ENCODE assay signal across 1 mouse cellular context in genomic region chr15:102080429-102080828, GRCm38 (mm10).
TF ChIP-seq lines count a peak whose summit lies in the region.

No protein-coding gene starts in this region.

TF ChIP-seq in CH12.LX, 34 proteins besides CTCF, POLR2A, EP300 and RAD21:
- TF ChIP-seq SMC3 (IDR thresholded peaks at IDR 0.05; ENCODE audit: low read depth, low read length) (no peak), TBP (conservative IDR thresholded peaks at IDR 0.05; ENCODE audit: low read depth, low read length) (no peak), PAX5 (IDR thresholded peaks at IDR 0.05; ENCODE audit: low read length) (no peak), ELF1 (IDR thresholded peaks at IDR 0.05; ENCODE audit: low read depth, low read length) (no peak), BHLHE40 (IDR thresholded peaks at IDR 0.05; ENCODE audit: low read depth, low read length) (no peak), CHD1 (IDR thresholded peaks at IDR 0.05; ENCODE audit: low read depth, low read length) (no peak), E2F4 (IDR thresholded peaks at IDR 0.05; ENCODE audit: insufficient replicate concordance, low read depth, low read length) (no peak), USF2 (conservative IDR thresholded peaks at IDR 0.05; ENCODE audit: low read depth, low read length) (no peak), ETS1 (conservative IDR thresholded peaks at IDR 0.05; ENCODE audit: low read depth, low read length) (no peak), RCOR1 (conservative IDR thresholded peaks at IDR 0.05; ENCODE audit: low read depth, low read length) (no peak), IRF4 (IDR thresholded peaks at IDR 0.05; ENCODE audit: low read depth, low read length) (no peak), MXI1 (IDR thresholded peaks at IDR 0.05; ENCODE audit: low read depth, low read length) (no peak), KAT2A (IDR thresholded peaks at IDR 0.05; ENCODE audit: insufficient replicate concordance, low read length) (no peak), ZMIZ1 (IDR thresholded peaks at IDR 0.05; ENCODE audit: low read depth, low read length) (no peak)
TF ChIP-seq in CH12.LX: peak in this region for 0.
